Mouse (Mus musculus): Measurements from ENCODE around the gene Alox8. TPM values are rescaled to one million over a fixed set of nuclear protein-coding genes. Genes with fewer than 3 reads are reported as not detected.

Gene Alox8
- total and polyA plus RNA-seq, 2 experiments from 2014 or later = 1.5 to 5.8 TPM

GRCm38 (mm10) chr11:69171626-69172025 is 26.0 kb downstream of the Alox8 start:
- WGBS = 25% methylated on average over 7 of the region's 7 CpGs

GRCm38 (mm10) chr11:69169313-69169712 is 28.3 kb downstream of the Alox8 start:
- H3K27ac ChIP-seq = no peak overlapping the region
- no peaks in the 10 kb centered on the region for H3K9me3 ChIP-seq (ENCODE audit: low read length)
- DNase-seq (ENCODE audit: low spot score) = no peak
- H3K4me1 ChIP-seq (ENCODE audit: insufficient read depth, low read length) = no peaks in the 10 kb centered on the region
- no peak for ATAC-seq
- H3K4me3 ChIP-seq (ENCODE audit: low read length) = no peak overlapping the region
- 80% methylated on average over 12 of the region's 12 CpGs for WGBS
- no peaks in the 10 kb centered on the region for H3K36me3 ChIP-seq (ENCODE audit: insufficient read depth, low read length)
- no peak overlapping the region for H3K9ac ChIP-seq (replicated peaks; ENCODE audit: low read length)
- H3K4me2 ChIP-seq (ENCODE audit: low read depth, low read length) = no peak overlapping the region
- TF ChIP-seq CTCF (IDR thresholded peaks at IDR 0.05; ENCODE audit: low read depth) = no peak
- no peaks in the 10 kb centered on the region for H3K27me3 ChIP-seq (ENCODE audit: insufficient read depth, low read length)

More at GRCm38 (mm10) chr11:69171626-69172025, 26.0 kb downstream of the Alox8 start:
- no peaks in the 10 kb centered on the region for H3K4me1 ChIP-seq (ENCODE audit: insufficient read depth, low read length)
- no peaks in the 10 kb centered on the region for H3K27me3 ChIP-seq (ENCODE audit: insufficient read depth, low read length)
- no peak overlapping the region for H3K9ac ChIP-seq (replicated peaks; ENCODE audit: low read length)
- no peaks in the 10 kb centered on the region for H3K9me3 ChIP-seq (ENCODE audit: low read length)
- ATAC-seq (no peak), DNase-seq (ENCODE audit: low spot score) (peak; percentile 64)
- no peak overlapping the region for H3K4me2 ChIP-seq (ENCODE audit: low read depth, low read length)
- H3K27ac ChIP-seq = no peak overlapping the region
- peak; percentile 92 for TF ChIP-seq CTCF (IDR thresholded peaks at IDR 0.05; ENCODE audit: low read depth)
- H3K4me3 ChIP-seq (ENCODE audit: low read length) = no peak overlapping the region
- no peaks in the 10 kb centered on the region for H3K36me3 ChIP-seq (ENCODE audit: insufficient read depth, low read length)

- Histone ChIP-seq H3K9me3 (ENCODE audit: low read length) (no peaks in the 10 kb centered on the region), H3K9ac (replicated peaks; ENCODE audit: low read length) (peak within 1 kb of the TSS; percentile 9; the same call in 1 of the 2 replicates), H3K36me3 (ENCODE audit: insufficient read depth, low read length) (no peaks in the 10 kb centered on the region), H3K4me2 (ENCODE audit: low read depth, low read length) (peak within 1 kb of the TSS; percentile 51), H3K4me3 (ENCODE audit: low read length) (peak within 1 kb of the TSS; percentile 25), H3K27me3 (ENCODE audit: insufficient read depth, low read length) (0 out of 2 replicates have a peak, but pooled peaks cover 2% of the 10 kb centered on the region), H3K27ac (no peak within 1 kb of the TSS), H3K4me1 (ENCODE audit: insufficient read depth, low read length) (no peaks in the 10 kb centered on the region)
- 5% methylated on average over 18 of the region's 18 CpGs for WGBS
- ATAC-seq = peak; percentile 61; the same call in 1 of the 2 replicates
- peak; percentile 51 for DNase-seq (ENCODE audit: low spot score)
- no peak for TF ChIP-seq CTCF (IDR thresholded peaks at IDR 0.05; ENCODE audit: low read depth)
Measured at GRCm38 (mm10) chr11:69156800-69157199, 40.8 kb downstream of the Alox8 start, which contains the start of gene Alox12b. Gene Alox12b (plus strand): TSS chr11:69156989.

GRCm38 (mm10) chr11:69155351-69155750 is 42.3 kb downstream of the Alox8 start:
- no peak for TF ChIP-seq CTCF (IDR thresholded peaks at IDR 0.05; ENCODE audit: low read depth)
- no peaks in the 10 kb centered on the region for H3K9me3 ChIP-seq (ENCODE audit: low read length)
- no peak overlapping the region for H3K4me2 ChIP-seq (ENCODE audit: low read depth, low read length)
- no peak for ATAC-seq
- H3K4me3 ChIP-seq (ENCODE audit: low read length) = no peak overlapping the region
- no peak overlapping the region for H3K9ac ChIP-seq (replicated peaks; ENCODE audit: low read length)
- H3K27me3 ChIP-seq (ENCODE audit: insufficient read depth, low read length) = 0 out of 2 replicates have a peak, but pooled peaks cover 2% of the 10 kb centered on the region
- no peaks in the 10 kb centered on the region for H3K4me1 ChIP-seq (ENCODE audit: insufficient read depth, low read length)
- no peak for DNase-seq (ENCODE audit: low spot score)
- H3K27ac ChIP-seq = no peak overlapping the region
- 63% methylated on average over 1 of the region's 1 CpGs for WGBS
- no peaks in the 10 kb centered on the region for H3K36me3 ChIP-seq (ENCODE audit: insufficient read depth, low read length)

- Histone ChIP-seq H3K4me2 (ENCODE audit: low read depth, low read length) (no peak overlapping the region), H3K9ac (replicated peaks; ENCODE audit: low read length) (no peak overlapping the region), H3K4me3 (ENCODE audit: low read length) (no peak overlapping the region), H3K9me3 (ENCODE audit: low read length) (no peaks in the 10 kb centered on the region), H3K4me1 (ENCODE audit: insufficient read depth, low read length) (no peaks in the 10 kb centered on the region), H3K36me3 (ENCODE audit: insufficient read depth, low read length) (no peaks in the 10 kb centered on the region), H3K27ac (no peak overlapping the region), H3K27me3 (ENCODE audit: insufficient read depth, low read length) (0 out of 2 replicates have a peak, but pooled peaks cover 2% of the 10 kb centered on the region)
- 82% methylated on average over 8 of the region's 8 CpGs for WGBS
- no peak for DNase-seq (ENCODE audit: low spot score)
- TF ChIP-seq CTCF (IDR thresholded peaks at IDR 0.05; ENCODE audit: low read depth) = no peak
- ATAC-seq = no peak
Measured at GRCm38 (mm10) chr11:69153831-69154230, 43.8 kb downstream of the Alox8 start.

GRCm38 (mm10) chr11:69151004-69151403 is 46.6 kb downstream of the Alox8 start:
- no peaks in the 10 kb centered on the region for H3K27me3 ChIP-seq (ENCODE audit: insufficient read depth, low read length)
- H3K27ac ChIP-seq = no peak overlapping the region
- no peaks in the 10 kb centered on the region for H3K9me3 ChIP-seq (ENCODE audit: low read length)
- no peak overlapping the region for H3K9ac ChIP-seq (replicated peaks; ENCODE audit: low read length)
- ATAC-seq = no peak
- WGBS = 64% methylated on average over 6 of the region's 6 CpGs
- DNase-seq (ENCODE audit: low spot score) = no peak
- H3K4me2 ChIP-seq (ENCODE audit: low read depth, low read length) = peak overlapping the region; percentile 37
- H3K4me1 ChIP-seq (ENCODE audit: insufficient read depth, low read length) = no peaks in the 10 kb centered on the region
- H3K36me3 ChIP-seq (ENCODE audit: insufficient read depth, low read length) = no peaks in the 10 kb centered on the region
- no peak overlapping the region for H3K4me3 ChIP-seq (ENCODE audit: low read length)
- no peak for TF ChIP-seq CTCF (IDR thresholded peaks at IDR 0.05; ENCODE audit: low read depth)

GRCm38 (mm10) chr11:69150444-69150843 is 47.2 kb downstream of the Alox8 start:
- ATAC-seq (peak; percentile 35; the same call in 1 of the 2 replicates), DNase-seq (ENCODE audit: low spot score) (peak; percentile 87)
- 5% methylated on average over 7 of the region's 7 CpGs for WGBS
- Histone ChIP-seq H3K4me2 (ENCODE audit: low read depth, low read length) (peak overlapping the region; percentile 37), H3K4me3 (ENCODE audit: low read length) (no peak overlapping the region), H3K27ac (no peak overlapping the region), H3K4me1 (ENCODE audit: insufficient read depth, low read length) (no peaks in the 10 kb centered on the region), H3K9ac (replicated peaks; ENCODE audit: low read length) (no peak overlapping the region), H3K27me3 (ENCODE audit: insufficient read depth, low read length) (no peaks in the 10 kb centered on the region), H3K36me3 (ENCODE audit: insufficient read depth, low read length) (no peaks in the 10 kb centered on the region), H3K9me3 (ENCODE audit: low read length) (no peaks in the 10 kb centered on the region)
- peak; percentile 75 for TF ChIP-seq CTCF (IDR thresholded peaks at IDR 0.05; ENCODE audit: low read depth)
